13 mouse cellular contexts compared by ENCODE assay signal in the genomic region with DNA sequence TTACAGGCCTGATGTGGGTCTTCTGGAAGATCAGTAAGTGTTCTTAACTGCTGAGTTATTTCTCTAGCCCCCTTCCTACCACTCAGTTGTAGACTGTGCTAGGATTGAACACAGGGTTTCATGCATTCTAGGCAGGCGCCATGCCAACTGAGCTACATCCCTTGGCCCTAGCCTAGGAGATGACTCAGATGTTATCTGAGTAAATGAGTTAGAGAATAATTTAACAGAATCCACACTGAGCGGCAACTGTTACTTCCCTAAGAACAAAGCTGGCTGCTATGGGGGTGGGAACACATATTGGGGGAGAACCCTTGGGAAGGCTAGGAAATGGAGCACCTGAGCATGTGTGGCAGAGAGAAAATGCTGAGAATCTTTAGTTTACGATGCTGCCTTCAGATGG. TPM values are rescaled to one million over a fixed set of nuclear protein-coding genes. Genes with fewer than 3 reads are reported as not detected.
DNase-seq lines count a peak whose midpoint lies in the region; TF ChIP-seq lines count a peak whose summit lies in the region.
"Had no signal": no experiment of that assay in that cellular context is flagged by ENCODE, and none has a peak within 500 bp of the region (broad histone marks: within the 10 kb centered on the region; RNA-seq: fewer than 3 reads in every experiment).

No protein-coding gene starts in this region.

- TF ChIP-seq POLR2A in kidney, adult 2 months (IDR thresholded peaks at IDR 0.05; ENCODE audit: low read depth, low read length): no peak

- H3K4me3 ChIP-seq in kidney, adult 2 months (ENCODE audit: insufficient read depth, low read depth, low read length): no peak overlapping the region
- H3K4me3 ChIP-seq: heart, embryonic 15.5 days; hindbrain, embryonic 15.5 days; midbrain, embryonic 13.5 days; neural tube, embryonic 12.5 days had no signal

- no peaks in the 10 kb centered on the region for H3K27me3 ChIP-seq in kidney, adult 2 months (replicated peaks; ENCODE audit: control insufficient read depth, insufficient read depth, low read length)
- H3K27me3 ChIP-seq: heart, embryonic 15.5 days; hindbrain, embryonic 15.5 days; midbrain, embryonic 13.5 days; neural tube, embryonic 12.5 days had no signal

- peaks cover 3% of the 10 kb centered on the region; the same call in 1 of the 2 replicates for H3K4me1 ChIP-seq in kidney, adult 2 months (ENCODE audit: control insufficient read depth, insufficient read depth, low read length)
- H3K4me1 ChIP-seq: hindbrain, embryonic 15.5 days; midbrain, embryonic 13.5 days; neural tube, embryonic 12.5 days had no signal

- 60% methylated on average over 3 of the region's 3 CpGs for WGBS in kidney, adult 2 months

- peak; percentile 59 to 68 for DNase-seq in cerebellum, postnatal 14 days
- DNase-seq in cerebellum, postnatal 4 days (ENCODE audit: low spot score in 2 of 2): no peak
- peak; percentile 78 for DNase-seq in right cerebral cortex, adult 18-20 months
- no peak for DNase-seq in right cerebral cortex, postnatal 4 days
- peak; percentile 62 for DNase-seq in kidney, adult 2 months
- DNase-seq in left cerebral cortex, postnatal 36 days (ENCODE audit: low spot score in 2 of 2): peak; percentile 59 to 62
- DNase-seq in lung, postnatal 14 days: no peak
- DNase-seq in T-cell, adult 2 months (ENCODE audit: low spot score): no peak
- DNase-seq: liver had no signal

- no peaks in the 10 kb centered on the region for H3K36me3 ChIP-seq in kidney, adult 2 months (ENCODE audit: control insufficient read depth, insufficient read depth, low read length)

- TF ChIP-seq CTCF in kidney, adult 2 months (conservative IDR thresholded peaks at IDR 0.05; ENCODE audit: insufficient read depth, insufficient read length, low read depth, low read length): no peak

- intact Hi-C loops in left cerebral cortex, postnatal 36 days (cut with DNase I): no loop called here

- H3K27ac ChIP-seq in kidney, adult 2 months (ENCODE audit: insufficient read depth, low read depth, low read length): no peak overlapping the region
- H3K27ac ChIP-seq: heart, embryonic 15.5 days; hindbrain, embryonic 15.5 days; midbrain, embryonic 13.5 days; neural tube, embryonic 12.5 days had no signal

RNA-seq across cellular contexts. Expression of a gene that starts 18.5 kb away (rescaled TPM):
- polyA plus RNA-seq in kidney, adult 2 months (2012; rRNA removed): 8.2 and 9.0 TPM in 2 replicates
- 10 to 100 TPM; 32.4 to 47.1 TPM for total RNA-seq in left cerebral cortex, postnatal 36 days (2021)

Comparison
In these comparisons a context has a peak if more than half of its experiments do, and no peak if none do; other contexts are left out.
1. DNase-seq: peak in cerebellum, postnatal 14 days (2 of 2), right cerebral cortex, adult 18-20 months (single experiment), kidney, adult 2 months (single experiment) and left cerebral cortex, postnatal 36 days (2 of 2); none in cerebellum, postnatal 4 days (0 of 2), right cerebral cortex, postnatal 4 days (single experiment), lung, postnatal 14 days (single experiment) and T-cell, adult 2 months (single experiment).